Mouse (Mus musculus): ENCODE measurements around the gene Ecm1.

Ecm1 gene

DNA sequence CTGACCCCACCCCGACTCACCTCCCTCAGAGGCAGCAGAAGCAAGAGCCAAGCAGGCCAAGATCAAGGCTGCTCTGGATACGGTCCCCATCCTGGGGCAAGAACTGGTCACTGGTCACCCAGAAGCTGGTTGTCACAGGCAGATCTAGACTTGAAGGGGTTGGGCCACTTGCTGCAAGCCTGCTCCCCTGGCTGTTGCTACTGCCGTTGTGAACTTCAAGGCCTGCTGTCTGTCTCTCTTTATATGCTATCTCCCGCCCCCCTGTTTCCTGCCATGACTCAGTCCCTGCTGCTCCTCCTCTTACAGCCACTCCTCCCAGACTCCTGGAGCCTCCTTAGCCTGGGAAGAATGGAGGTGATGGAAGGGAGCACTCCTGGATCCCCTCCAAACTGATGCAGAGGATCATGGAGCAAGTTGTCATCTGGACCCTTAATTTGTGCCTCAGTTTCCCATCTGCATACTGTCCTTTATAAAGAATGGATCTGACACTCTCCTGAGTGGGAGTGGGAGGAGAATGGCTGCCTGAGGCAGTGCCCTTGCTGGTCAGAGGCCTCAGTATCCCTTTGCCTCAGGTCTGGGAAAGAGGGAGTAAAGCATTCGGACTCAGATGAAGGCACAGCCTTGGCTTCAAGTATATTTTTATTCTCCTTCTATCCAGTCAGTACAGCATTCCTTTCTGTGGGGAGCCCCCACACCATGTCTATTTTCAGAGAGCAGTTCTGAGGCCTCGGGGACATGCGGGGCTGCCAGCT lies at the start of gene Ecm1:
Gene Ecm1 (minus strand): TSS at position 217 of the 752 bp plus-strand sequence.
- DNase-seq (ENCODE audit: low read depth, low spot score): no peak

DNA sequence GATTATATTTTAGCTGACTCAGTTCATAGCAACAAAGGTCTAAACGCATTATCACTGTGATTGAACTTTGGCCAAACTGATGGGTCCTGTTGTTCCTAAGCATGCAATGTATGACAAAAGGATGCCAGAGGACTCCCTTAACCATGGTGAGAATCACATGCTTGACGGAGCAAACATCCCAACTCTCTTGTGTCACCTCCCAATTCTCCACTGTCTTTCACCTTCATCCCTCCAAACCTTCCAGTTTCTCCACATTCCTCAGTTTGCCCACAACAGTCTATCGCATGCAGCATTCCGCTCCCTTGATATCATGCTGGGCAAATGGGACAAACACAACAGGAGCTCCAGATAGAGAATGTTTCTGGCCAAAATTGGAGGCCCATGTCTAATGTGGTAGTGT lies 46.1 kb upstream of the Ecm1 start:
- no peak for DNase-seq (ENCODE audit: low read depth, low spot score)

DNA sequence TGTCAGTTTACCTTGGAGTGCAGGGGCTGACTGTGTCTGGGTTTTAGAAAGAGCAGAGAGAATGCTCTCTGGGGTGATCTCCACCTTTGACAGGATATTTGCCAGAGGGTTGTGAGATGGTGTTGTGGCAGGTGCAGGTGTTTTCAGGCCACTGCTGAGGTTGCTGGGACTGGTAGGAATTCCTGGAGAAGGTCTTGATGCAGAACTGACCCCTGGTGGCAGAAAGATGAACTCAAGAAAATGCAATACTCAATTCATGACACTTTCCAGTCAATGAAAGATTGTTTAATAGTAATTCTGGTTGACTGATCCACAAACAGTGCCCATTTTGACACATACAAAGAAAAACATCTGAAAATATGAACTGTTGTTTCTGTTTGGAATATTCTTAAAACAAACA lies 32.6 kb upstream of the Ecm1 start:
- peak; percentile 14 for DNase-seq (ENCODE audit: low read depth, low spot score)

DNA sequence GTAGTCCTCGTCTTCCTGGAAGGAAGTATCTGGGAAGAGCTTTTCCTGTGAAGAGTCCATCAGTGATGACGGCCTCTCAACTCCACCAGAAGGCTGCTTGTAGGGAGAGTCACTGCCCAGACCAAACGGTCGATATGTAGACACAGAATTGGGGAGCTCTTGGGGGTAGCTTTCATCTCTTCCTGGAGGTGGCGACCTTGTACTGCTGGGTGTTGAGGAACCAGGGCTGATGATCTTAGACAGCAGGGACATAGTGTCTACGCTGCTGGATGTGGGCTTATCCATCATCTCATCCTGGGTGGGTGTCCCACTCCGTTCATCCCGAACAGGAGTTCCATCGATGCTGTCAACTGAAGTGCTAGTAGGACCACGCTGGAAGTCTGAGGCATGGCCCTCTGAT lies 26.2 kb upstream of the Ecm1 start:
- no peak for DNase-seq (ENCODE audit: low read depth, low spot score)

DNA sequence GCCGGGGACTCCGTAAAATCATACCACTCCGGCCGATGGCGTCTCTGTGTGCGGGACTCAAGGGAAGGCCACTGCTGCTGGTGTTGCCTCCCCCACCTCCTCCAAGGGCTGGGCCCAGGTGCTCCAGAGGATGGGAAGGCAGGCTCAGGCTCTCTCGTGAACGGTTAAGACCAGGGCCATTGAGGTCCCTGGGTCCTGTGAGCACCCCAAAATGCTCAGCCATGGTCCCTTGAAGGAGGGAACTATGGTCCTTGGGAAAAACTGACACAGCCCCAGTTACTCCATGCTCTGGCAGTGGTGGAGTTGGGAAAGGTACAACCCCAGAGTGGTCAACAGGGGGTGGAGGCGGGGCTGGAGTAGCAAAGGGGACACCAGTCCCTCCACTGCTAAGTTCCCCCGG lies 24.4 kb upstream of the Ecm1 start:
- no peak for DNase-seq (ENCODE audit: low read depth, low spot score)

DNA sequence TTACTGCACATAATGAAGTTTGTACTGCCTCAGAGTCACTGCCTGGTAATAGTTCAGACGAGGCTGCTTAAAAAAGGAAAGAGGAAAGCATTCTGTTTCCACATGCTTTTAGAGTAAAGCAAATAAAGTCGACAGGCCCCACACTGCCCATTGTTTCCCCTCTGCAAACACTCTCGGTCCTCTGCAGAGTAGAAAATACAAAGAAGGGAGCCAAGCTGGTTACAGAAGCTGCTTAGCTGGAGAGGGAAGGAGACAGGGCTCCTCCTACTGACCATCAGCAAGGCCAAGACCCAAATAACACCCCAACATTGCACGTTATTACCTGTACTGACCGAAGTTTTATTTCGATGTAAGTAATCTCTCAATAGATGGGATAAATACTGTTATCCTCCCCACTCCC lies 23.6 kb upstream of the Ecm1 start:
- no peak for DNase-seq (ENCODE audit: low read depth, low spot score)

DNA sequence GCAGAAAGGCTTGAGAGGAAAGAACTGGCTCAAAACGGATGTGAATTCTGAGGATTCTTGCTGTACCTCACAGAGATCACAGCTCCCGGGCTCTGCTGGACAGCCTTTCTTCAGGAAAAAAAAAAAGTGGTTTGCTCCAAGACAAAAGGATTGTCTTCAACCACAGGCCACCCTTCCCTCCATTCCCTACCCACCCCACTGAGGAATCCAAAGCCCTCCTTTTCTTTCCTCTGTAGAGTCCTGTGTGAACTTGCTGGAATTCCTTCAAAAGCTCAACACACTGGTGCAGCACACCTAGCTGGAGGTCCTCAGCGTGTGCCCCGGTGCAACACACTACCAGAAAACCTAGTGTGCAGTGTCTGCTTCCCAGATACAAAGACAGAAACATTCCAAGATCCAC lies 22.4 kb upstream of the Ecm1 start:
- no peak for DNase-seq (ENCODE audit: low read depth, low spot score)

DNA sequence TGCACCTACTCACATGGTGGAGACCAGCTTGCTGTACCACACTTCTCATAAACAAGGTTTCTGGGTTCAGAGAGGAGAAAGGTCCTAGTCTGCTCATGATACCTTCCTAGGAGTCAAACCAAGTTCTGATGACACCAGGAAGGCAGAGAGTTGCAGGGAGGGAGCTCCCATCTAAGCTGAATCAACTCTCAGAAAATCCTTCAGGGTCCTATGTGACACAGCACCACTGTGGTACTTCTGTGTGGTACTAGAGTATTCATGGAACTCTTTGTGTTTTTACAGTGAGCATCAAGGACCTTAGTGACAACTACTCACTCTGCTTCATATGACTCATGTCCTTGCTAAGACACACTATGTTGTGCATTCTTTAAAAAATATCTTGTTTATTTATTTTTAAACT lies 21.3 kb upstream of the Ecm1 start:
- DNase-seq (ENCODE audit: low read depth, low spot score): no peak

DNA sequence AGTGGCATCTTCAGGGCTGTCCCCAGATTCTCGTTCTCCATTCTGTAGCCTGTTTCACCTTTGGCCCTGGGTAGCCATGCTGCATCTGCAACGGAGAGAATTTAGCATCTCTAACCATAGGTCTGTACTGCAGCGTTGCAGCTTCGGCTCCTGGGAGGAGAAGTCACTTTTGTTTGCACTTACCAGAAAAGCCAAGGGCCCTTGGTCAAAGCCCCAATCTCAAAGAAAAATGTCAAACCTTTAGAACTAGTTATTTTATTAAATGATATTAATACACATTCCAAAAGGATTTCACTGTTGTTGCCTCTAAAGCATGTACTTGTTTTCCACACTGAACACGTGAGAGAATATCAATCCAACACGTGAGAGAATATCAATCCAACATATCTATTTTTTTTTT lies 20.7 kb upstream of the Ecm1 start, which contains the start of gene Tars2:
Gene Tars2 (minus strand): TSS at position 101 of the 400 bp plus-strand sequence.
- DNase-seq (ENCODE audit: low read depth, low spot score): no peak

DNA sequence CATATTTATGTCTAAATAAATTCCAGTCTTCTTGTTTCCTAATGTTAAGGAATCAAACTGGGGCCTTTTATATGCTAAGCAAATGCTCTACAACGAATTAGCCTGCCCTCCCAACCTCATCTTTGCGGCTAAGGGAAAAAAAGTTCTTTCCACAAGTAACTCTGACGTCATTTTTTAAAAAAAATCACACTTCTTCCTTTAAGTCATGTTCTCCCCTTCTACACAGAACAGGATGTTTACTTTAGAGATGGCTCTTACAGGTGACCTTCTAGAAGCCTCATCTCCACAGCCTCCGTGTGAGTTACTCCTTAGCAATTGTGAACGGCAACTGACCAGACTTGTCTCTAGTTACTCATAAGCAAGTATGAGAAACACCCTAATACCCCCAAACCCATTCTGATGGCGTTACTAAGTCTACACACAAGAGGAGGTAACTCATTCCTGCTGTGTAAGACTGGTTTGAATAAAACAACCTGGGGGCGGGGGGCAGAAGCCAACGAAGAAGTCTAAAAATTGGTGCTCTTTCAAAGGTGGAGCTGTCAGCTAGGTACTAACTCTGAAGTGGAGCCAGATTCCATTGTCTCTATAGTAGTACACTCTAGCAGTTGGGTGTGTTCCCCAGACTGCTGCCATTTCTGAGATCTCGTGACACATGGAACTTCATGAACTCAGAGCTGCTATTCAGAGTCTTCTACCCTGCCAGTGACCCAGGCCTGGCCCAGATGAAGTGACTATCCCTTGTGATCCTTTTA lies 19.3 kb upstream of the Ecm1 start:
- no peak for DNase-seq (ENCODE audit: low read depth, low spot score)

DNA sequence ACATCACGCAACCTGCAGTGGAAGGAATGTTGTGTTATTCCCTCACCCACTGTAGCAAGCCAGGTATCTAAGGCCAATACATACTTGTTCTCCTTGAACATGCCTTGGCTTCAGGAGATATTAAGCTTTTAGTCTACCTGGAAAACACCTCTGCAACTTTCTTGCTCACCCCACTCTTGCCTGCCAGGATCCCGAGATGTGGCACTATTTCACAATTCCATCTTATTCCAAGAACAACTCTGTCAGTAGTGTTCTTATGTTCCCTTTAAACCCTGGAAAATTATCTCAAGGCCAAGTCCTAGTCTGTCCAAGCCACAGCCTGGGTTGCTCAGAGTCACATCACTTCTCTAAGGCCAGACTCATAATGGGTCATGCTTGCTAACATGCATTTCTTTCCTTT lies 17.4 kb upstream of the Ecm1 start:
- no peak for DNase-seq (ENCODE audit: low read depth, low spot score)

DNA sequence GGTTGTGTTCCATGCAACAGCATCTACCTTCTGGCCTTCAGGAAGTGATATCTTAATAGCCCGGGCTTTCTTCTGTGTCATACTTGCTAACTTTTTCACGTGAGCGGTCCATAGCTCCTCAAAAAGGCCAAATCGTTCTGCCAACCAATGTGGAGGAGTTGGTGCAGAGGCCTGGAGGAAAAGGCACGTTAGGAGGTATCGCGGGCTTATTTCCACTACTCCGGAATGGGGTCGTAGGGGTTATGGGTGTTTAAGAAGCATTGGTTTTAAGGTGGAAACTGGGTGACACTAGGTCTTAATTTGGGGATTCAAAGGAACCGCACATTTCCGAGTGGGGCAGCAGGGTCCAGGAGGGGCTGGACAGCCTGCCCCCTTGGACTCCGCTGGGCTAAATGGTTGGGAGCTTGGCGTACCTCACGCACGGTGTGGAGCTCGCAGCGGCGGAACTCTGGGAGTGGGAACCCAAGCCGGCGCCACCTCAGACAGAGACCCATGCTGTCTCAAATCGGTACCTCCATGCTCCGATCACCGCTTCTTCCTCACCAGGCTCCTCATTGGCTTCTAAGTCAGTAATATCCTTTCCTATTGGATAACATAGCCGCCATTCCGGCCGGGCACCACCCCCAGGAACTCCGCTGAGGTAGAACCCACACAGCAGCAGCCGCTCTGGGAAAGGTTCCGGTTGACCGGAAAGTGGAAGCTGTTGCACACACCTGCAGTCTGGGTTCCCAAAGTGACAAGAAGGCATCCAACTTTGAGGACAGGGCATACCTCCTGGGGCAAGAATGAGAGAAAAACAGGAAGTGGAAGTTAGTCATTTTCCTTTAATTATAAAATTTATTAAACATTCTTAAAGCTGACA lies 15.2 kb upstream of the Ecm1 start:
- peak; percentile 83 for DNase-seq (ENCODE audit: low read depth, low spot score)

DNA sequence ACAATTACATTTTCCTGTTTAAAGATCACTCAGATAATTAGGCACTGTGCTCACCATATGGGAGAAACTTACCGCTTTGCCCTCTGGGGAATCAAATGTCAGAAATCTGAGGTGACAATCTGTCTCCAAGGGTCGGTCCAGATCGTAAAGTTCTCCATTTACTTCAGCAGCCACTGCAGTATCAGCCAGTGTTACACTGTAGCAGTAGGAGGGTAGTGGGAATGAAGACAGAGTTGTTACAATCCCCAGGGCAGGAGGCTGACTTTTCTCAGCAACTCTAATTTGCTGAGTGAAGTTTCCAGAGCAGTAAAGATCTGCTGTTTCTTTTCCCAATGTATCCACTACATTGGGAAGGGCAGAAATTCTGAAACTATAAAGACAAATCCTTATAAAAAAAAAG lies 13.6 kb upstream of the Ecm1 start:
- no peak for DNase-seq (ENCODE audit: low read depth, low spot score)

DNA sequence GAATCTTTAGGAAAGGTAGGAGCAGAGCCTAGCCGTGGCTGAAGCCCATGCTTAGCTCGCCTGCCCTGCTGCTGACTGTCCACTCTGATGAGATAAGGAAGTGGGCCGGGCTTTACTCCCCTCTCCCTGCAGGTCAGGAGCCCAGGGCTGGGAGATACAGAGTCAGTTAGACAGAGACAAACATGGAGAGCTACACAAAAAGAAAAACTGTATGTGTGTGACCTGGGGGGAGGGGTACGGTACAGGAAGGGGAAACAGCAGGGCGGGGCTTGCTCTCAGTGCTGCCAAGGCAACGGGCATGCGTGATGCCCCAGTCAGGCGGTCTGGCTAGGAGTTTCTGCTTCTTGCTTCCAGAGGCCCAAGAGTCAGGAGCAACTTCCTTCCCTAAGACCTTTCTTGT lies 1.0 kb upstream of the Ecm1 start:
- no peak for DNase-seq (ENCODE audit: low read depth, low spot score)

DNA sequence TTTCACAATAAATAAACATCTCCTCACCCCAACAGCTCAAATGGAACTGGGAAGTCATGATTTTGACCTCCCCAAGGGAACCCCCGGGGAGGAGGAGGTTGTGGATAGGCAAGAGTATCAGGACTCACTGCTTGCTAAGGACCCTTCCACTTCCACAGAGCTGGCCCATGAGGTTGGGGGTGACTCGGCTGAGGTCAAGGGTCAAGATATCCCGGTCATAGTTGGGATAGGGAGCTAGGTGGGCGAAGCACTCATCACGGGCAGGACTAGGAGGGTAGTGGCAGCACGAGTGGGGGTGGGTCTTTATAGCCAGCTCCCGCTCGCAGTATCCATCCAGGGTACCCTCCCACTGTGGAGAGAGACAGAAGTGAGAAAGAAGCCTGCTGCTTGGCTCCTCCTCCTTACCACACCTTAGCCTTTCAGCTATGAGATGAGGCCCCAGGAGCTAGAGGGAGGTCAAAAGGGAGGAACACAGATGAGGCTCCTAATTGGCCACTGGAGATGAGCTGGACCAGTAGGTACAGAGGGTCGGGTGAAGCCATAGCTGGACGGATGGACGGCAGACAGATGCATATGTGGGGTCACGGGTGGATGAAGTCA lies 4.2 kb downstream of the Ecm1 start:
- DNase-seq (ENCODE audit: low read depth, low spot score): no peak

DNA sequence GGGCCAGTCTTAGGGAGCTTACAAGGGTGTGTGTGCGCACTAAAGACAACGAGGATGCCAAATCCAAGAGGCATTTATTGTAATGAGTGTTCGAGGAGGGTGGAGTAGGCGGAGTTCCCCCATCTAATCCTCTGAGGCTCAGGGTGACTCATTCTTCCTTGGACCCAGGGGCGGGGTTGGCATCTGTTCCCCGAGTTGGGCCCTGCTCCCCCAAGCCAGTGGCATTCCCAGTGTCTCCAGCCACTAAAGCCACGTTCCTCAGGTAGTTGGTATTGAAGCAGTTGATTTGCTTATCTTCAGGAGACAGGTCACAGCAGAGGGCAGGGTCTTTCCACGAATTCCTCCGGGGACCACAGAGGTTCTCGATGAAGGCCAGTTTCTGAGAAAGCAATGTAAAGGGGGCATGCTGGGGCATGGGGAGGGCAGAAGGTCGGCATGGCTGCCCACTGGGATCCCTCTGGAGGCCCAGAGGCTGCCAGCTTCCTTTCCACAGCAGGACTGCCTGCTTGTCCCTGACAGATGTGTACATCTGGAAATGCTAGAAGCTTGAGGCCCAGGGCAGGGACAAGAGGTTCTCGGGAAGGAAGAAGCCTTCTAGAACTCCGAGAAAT lies 5.2 kb downstream of the Ecm1 start:
- no peak for DNase-seq (ENCODE audit: low read depth, low spot score)

DNA sequence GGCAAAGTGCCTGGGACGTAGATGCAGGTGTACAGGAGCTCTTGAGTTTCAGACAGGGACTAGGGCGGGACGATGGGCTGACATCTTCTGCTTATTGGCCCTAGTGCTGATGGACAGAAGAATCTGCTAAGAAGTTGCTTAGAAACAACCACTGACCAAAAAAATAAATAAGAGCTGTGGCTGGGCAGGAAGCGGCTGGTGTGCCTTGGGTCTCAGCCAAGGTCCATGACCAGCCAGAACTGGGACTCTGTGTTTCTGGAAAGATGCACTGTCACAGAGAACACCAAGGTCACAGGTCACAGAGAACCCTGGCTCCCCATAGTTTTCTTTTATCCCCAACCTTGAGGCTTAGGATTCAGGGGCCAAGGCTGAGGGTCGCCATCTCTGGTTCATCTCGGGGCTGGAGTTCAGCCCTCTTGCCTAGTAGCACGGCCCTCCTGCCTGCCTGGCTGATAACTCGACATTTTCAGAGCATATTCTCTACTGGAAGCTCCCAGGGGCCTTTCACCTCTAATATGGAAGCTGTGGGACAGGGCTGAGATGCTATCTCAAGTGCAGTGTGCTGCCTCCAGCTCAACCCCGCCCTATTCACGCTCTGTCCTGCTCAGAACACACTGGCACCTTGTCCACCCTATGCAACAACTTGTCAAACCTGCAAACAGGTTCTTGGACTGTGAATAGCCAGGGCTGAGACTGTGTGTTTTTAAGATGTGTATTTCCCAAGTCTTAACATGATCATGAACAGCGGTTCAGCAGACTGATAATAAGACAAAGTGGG lies 6.4 kb downstream of the Ecm1 start:
- no peak for DNase-seq (ENCODE audit: low read depth, low spot score)

DNA sequence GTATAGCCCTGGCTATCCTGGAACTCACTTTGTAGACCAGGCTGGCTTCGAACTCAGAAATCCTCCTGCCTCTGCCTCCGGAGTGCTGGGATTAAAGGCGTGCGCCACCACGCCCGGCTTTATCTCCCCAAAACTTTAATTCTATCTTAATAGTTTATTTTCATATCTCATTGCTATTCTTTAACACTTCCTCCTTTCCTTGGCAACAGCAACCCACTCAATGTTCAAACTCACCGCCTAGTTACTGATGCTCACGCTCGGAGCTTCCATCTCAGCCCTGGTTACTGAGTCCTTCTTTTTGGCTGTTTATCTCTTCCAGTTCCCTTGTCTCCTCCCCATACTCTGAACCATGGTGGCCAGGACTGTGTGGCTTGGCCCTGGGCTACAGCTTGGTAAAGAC lies 7.1 kb downstream of the Ecm1 start:
- no peak for DNase-seq (ENCODE audit: low read depth, low spot score)

DNA sequence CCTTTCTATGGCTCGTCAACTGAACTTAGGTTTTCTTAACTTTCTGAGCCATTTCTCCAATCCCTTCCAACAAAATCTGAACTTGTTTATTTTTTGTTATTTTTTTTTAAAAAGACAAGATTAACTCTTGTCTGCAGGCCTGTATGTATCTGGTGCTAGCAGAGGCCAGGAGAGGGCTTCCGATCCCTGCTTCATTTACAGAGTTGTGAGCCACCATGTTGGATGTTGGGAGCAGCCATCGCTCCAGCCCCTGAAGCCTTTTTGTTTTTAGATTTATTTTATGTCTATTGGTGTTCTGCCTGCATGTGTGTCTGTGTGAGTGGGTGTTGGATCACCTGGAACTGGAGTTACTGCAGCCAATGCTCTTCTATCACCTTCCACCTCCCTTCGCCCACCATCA lies 7.6 kb downstream of the Ecm1 start:
- no peak for DNase-seq (ENCODE audit: low read depth, low spot score)

DNA sequence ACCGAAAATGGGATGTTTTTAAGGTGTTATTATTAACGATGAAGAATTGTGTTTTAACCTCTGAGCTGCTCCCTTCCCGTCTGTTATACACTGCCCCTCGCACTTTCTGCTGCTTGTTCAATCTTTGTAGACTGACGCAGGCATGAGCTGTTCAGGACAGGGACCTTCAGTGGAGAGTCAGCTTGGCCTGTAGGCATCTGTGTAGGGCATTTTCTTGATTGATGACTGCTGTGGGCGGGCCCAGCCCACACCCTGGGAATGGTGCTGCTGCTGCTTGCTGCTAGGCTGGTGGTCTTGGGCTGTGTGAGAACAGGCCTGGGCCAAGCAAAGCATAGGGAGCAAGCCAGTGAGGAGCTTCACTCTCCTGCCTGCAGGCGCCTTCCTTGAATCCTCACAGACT lies 8.9 kb downstream of the Ecm1 start:
- DNase-seq (ENCODE audit: low read depth, low spot score): no peak

DNA sequence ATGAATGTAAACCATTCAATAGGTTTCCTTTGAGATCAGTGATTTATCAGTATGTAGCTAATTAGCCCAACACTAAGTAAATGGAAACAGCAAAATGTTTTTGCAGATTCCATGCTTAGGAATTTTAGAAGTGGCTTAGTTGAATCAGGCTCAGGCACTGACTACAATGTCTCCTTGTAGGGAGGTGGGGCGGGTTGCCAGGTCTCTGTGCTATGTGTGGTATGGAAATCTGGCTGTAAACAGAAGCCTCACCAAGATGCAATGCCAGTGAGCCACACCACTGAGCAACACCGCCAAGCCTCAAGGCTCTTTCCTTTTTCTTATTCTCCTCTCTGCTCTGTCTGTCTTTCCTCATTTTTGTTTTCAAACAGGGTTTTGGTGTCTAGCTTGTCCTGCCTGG lies 10.5 kb downstream of the Ecm1 start:
- DNase-seq (ENCODE audit: low read depth, low spot score): no peak
